Mouse (Mus musculus) c-Kit-positive CD71-negative TER-119-negative erythroid progenitor cells, embryonic 14.5 days (primary cell): ENCODE measurements around the gene Gng12.
"Not testable (repeated sequence)": the region's sequence is repeated elsewhere in the genome, so short reads cannot be mapped to it uniquely, and the experiment has no call there.

ENCODE experiments used
- DNase-seq: peaks from one replicate; pipeline ENCODE4 v3.0.0-alpha.2; 2013; ENCODE audit warnings: low read depth

Gene Gng12

GRCm38 (mm10) chr6:67029312-67029950, 133.2 kb downstream of the Gng12 start:
- no peak for DNase-seq

GRCm38 (mm10) chr6:67029987-67030386, 133.8 kb downstream of the Gng12 start:
- DNase-seq, result no peak

- no peak for DNase-seq
These were observed 134.2 kb downstream of the Gng12 start for GRCm38 (mm10) chr6:67030416-67030815.

- DNase-seq, result no peak
These were observed 134.6 kb downstream of the Gng12 start for GRCm38 (mm10) chr6:67030846-67031245.

GRCm38 (mm10) chr6:67032551-67032950, 136.4 kb downstream of the Gng12 start:
- DNase-seq, result not testable (repeated sequence)

- DNase-seq, result not testable (repeated sequence)
These were observed 136.8 kb downstream of the Gng12 start for GRCm38 (mm10) chr6:67032972-67033371.

- DNase-seq, result no peak
These were observed 137.4 kb downstream of the Gng12 start for GRCm38 (mm10) chr6:67033604-67034003.

- no peak for DNase-seq
These were observed 138.3 kb downstream of the Gng12 start for GRCm38 (mm10) chr6:67034331-67035130.

GRCm38 (mm10) chr6:67035388-67036299, 139.4 kb downstream of the Gng12 start:
- peak; percentile 38 for DNase-seq

- DNase-seq, result peak; percentile 68
These were observed 140.2 kb downstream of the Gng12 start for GRCm38 (mm10) chr6:67036356-67036811.

GRCm38 (mm10) chr6:67036837-67037628, 140.8 kb downstream of the Gng12 start, which contains the start of gene Gadd45a:
Gene Gadd45a (minus strand): TSS chr6:67037457.
- DNase-seq, result peak; percentile 98

- DNase-seq, result no peak
These were observed 142.8 kb downstream of the Gng12 start for GRCm38 (mm10) chr6:67038964-67039363.

GRCm38 (mm10) chr6:67040904-67041410, 144.8 kb downstream of the Gng12 start:
- DNase-seq, result no peak

GRCm38 (mm10) chr6:67045424-67045823, 149.2 kb downstream of the Gng12 start:
- no peak for DNase-seq

- no peak for DNase-seq
These were observed 150.7 kb downstream of the Gng12 start for GRCm38 (mm10) chr6:67046937-67047336.

GRCm38 (mm10) chr6:67048052-67048691, 152.0 kb downstream of the Gng12 start:
- DNase-seq, result no peak

GRCm38 (mm10) chr6:67048880-67049694, 152.9 kb downstream of the Gng12 start:
- DNase-seq, result no peak

- no peak for DNase-seq
These were observed 153.5 kb downstream of the Gng12 start for GRCm38 (mm10) chr6:67049695-67050038.

- DNase-seq, result no peak
These were observed 153.9 kb downstream of the Gng12 start for GRCm38 (mm10) chr6:67050063-67050462.
